Mouse (Mus musculus): Measurements from ENCODE around the gene Narfl.
A peak's percentile ranks its signal among the peaks of the same experiment; 100 is the strongest.

Narfl gene

DNA sequence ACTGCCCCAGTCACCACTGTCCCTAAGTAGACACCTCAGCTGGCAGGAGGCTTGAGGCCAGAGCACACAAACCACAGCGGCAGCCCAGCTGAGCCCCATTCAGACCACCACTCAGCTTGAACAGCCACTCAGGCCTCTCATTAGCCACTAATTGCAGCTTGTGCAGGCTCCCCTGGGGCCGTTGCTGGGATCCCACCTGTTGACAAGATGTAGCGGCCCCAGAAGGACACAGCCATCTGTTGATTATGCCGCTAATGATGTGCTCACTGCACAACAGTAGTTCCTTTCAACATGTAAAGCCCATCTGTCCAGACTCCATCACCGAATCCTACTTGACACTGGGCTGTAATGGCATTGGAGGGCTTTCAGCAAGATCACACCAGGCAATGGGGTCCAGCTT lies 7.7 kb upstream of the Narfl start:
- peak; percentile 97 for DNase-seq

DNA sequence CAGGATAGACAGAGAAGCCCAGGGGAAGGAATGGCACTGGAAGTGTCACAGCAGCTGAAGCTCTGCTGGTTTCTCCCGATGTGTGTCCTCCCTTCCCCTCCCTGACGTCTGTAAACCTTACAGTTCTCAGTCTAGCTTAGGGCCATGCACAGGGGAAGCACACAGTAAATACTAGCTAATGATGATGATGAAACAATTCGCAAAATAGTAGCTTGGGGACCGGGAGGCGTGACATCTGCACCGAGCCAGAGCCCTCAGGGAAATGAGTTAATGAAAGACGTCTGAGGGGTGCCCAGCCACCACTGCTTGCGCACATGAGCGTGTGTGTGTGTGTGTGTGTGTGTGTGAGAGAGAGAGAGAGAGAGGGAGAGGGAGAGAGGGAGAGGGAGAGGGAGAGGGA lies 4.2 kb upstream of the Narfl start:
- no peak for DNase-seq

DNA sequence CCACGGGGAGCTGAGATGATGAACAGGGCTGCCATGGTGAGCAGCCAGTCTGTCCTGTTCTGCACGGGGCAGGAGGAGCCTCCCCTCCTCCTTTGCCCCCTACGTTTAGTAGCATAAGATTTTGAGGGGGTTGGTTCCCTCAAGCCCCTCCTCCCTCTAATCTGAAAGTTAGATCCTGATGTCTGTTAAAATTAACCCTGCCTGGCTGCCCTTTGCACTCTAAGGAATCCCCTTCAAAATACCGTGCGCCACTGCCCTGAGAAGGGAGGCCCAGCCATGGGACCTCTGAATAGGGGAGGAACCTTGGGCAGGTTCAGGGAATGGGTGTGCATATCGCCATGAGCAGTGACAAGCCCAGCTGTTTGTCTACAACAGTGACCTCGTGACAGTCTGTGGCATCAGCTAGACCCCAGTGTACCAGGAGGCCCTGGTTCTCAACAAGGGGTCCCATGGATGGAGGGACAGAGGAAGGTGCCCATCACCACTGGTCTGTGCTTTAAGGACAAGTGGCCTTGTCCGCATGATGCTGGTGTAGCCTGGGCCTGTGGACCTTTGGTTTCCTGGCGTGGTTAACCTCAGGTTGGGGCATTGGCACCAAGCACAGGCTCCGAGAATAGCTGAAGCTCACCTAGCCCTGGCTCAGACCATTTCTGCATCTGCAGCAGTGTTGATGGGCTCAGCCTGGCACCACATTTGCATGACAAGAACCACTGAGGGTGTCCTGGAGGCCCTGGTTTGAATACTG lies 1.9 kb downstream of the Narfl start:
- DNase-seq: no peak

DNA sequence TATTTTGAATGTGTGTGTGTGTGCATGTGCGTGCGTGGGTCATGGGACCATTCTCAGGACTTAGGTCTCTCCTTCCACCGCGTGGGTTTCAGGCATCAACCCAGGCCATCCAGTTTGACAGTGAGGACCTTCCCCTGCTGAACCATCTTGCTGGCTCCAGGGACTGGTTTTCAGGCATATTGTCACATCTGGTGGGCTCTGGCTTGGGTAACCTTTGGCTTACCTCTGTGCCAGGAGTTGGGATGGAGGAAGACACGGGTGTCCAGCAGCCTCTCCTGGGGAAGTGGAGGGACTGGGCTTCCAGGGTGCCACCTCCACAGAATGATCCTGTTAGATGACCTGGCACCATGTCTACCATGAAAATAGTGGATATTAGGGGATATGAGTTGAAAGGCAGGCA lies 4.4 kb downstream of the Narfl start:
- DNase-seq: no peak

DNA sequence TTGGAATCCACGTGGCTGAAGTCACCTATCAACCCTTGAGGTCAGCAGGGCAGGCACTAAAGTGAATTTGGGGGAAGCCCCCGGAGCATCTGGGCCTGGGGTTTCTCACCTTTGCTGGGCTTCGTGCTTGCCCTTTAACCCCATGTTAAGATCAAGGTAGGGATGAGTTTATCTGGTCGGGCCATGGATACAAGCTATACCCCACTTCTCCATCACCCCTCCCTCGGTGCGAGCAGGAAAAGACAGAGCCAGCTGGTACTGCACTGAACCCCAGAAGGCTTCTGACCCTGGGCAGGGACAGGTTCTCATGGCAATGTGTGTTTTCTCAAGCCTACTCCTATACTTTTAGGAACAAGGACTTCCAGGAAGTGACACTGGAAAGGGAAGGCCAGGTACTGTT lies 7.8 kb downstream of the Narfl start:
- DNase-seq: no peak

DNA sequence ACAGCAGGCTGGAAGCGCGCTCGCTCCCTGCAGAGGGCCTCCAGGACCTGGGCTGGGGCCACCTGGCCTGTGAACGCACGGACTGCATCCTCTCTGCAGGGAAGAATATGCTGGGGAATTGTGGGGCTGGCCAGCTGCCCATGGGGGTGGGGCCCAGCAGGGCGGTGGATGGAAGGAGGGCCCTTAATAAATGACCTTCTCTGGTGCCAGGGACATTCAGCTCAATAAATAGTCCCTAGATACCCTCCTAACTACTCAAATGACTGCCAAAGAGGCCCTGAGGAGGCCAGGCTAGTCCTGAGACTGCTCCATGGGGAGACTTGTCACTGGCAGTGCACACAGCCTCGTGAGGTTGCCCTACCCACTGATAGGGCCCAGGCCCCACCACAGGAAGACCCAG lies 9.5 kb downstream of the Narfl start:
- DNase-seq: no peak

DNA sequence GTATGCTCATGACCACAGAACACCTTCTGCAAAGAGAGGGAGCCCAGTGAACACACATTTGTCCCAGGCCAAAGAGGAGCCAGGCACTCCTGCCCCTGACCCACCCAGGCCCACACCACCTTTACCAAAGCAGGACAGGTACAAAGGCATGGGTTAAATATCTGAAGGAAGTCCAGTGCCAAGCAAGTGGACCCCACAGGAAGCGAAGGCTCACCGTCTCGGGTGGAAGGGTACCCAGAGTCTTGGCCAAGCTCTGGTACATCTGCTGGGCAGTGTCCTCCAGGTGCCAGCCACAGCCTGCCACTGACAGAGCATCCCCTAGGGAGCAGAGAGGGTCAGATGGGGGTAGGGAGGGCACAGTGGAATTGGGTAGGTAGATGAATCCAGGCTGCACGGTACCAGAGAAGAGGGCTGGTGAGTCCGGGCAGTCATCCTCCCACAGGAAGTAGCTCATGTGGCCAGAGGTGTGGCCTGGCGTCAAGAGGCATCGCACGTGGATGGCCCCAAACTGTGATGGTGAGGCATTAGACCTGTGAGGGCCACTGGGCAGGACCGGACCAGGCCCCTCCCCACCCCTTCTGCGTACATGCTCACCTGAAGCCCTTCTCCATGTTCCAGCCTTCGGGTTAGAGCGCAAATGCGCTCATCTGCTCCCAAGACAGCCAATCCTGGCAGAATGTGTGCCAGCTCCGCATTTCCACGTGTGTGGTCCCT lies 10.4 kb downstream of the Narfl start:
- no peak for DNase-seq

DNA sequence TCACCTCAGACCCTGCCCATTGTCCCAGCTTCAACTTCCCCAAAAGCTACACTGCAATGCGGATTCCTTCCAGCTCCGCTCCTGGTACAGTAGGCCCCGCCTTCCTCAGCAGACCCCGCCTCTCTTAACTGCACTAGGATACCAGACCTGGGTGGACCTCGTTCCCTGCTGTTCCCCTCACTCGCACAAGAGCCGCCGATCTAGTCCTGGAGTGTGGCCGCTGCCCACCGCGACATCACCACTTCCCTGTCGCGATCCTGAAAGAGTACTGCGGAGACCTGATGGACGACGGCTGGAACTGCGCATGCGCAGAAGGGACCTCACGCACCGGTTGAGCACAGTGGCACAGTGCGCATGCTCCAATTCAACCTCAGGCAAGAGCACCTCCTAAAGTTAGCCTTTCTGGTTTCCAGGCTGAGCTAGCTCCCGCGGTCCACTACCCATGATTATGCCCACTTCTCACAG lies 11.7 kb downstream of the Narfl start, which contains the start of gene Haghl:
Gene Haghl (minus strand): TSS at position 393 of the 465 bp plus-strand sequence.
- peak; percentile 96 for DNase-seq

DNA sequence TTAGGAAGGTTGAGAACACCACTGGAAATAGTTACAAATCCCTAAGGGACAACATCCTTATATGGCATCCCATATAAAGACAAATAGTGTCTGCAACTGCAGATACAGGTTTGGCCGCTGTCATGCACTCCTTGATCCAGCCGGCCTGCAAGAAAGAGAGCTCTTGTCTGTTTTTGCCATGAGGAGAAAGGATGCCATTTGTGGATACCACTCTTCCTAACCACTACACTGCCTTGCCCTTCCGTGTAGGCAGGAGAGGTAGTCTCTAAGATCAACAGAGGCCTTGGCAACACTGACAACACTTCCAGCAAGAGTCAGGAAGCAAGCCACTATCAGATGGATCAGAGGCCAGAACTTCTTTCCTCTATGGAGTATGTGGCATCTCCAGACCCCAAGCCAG lies 12.7 kb downstream of the Narfl start, which contains the start of gene Ccdc78:
Gene Ccdc78 (plus strand): TSS at position 301 of the 400 bp plus-strand sequence.
- DNase-seq: no peak

DNA sequence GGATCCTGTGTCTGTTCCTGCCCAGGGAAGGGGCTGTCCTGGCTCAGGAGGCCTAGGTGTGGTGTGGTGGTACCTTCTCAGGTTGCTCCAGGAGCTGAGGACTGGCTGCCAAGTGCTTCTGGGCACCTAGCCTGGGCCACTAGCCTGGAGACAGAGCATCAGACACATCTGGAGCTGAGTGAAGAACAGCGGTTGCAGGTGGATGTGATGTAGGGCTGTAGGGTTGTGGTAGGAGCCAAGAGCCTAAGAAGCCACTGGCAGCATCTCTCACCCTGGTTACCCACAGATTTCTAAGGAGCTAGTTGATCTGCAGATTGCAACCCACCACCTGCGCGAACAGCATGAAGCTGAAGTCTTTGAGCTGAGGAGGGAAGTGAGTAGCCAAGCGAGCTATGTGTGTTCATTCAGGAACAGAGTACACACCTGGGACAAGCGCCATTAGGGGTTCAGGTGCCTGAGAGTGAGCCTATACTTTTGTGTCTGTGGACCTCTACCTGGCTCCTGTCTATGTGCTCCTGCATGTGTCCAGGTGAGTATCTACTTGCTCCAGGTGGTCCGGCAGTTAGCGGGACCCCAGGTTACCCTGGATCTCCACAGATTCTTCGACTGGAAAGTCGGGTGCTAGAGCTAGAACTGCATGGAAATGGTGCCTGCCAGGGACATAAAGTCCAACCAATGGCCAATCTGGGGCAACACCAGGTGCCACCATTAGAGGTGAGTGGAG lies 13.4 kb downstream of the Narfl start:
- no peak for DNase-seq

DNA sequence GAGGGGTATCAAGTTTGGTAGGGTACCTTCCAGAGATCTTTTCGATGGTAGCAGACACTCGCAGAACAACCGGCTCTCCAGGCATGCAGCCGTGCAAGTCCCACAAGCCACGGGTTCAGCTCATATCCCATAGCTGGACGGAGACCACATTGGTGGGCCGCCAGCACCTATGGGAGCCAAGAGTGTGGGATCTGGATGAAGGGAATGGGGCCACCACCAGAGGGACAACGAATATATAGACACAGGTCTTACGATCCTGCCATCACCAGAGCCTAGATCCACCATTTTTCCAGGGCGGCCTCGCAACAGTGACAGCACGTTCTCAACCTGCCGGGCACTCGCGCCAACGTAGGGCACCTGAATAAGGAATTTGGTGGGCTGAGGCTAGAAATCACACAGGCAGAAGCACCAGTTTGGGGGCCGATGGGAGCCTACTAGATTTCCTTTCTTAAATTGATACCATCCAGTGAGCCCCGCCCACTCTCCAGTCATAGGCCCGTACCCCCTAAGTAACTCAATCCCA lies 17.8 kb downstream of the Narfl start:
- DNase-seq: peak; percentile 41

DNA sequence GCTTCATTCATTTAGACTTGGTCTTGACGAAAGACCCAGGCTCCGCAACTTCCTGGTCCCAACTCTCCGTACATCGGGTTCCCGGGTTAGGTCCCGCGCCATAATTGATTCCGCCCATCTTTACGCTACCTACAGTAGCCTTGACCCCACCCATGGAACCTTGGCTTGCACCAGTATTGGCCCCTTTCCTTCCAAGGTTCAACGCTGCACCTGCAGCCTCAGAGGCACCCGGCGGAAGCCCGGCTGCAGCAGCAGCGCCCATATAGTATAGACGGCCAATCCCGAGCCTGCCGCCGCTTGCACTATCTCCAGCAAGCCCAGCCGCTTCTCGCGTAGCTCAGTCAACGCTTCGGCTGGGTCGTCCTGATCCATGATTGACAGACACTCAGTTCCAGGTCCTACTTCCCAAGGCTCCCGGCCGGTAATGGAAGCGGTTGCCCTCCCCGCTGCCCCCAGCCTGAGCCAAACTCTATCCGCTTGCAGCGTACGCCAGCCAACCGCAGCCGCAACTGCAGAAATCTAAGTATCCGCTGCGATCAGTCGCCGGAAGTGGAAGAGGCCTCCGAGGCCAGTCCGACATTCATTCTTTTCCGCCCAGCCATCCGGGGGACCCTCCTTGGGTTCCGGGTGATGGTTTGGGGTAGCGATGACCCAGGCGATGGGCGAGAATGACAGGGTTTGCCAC lies 18.4 kb downstream of the Narfl start:
- peak; percentile 93 for DNase-seq

DNA sequence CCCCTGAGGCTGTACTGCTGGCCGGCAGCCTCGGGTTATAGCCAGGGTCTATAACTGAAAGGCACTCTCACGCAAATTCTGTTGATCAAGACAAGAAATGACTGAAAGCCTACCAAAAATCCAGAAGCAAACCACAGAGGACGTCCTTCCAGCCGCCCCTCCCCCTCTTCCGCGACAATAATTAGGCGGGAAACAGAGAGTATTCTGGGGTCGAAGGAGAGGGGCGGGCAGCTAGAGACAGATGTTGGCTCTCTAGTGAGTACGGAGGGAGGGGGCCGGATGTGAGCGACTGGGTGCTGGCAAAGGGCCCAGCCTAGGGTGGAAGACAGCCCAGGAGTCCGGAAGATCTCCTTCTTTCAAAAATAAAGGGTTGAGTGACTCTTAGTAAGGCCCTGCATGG lies 19.0 kb downstream of the Narfl start, which contains the start of gene Fam173a:
Gene Fam173a (minus strand): TSS at position 287 of the 400 bp plus-strand sequence.
- DNase-seq: peak; percentile 92

DNA sequence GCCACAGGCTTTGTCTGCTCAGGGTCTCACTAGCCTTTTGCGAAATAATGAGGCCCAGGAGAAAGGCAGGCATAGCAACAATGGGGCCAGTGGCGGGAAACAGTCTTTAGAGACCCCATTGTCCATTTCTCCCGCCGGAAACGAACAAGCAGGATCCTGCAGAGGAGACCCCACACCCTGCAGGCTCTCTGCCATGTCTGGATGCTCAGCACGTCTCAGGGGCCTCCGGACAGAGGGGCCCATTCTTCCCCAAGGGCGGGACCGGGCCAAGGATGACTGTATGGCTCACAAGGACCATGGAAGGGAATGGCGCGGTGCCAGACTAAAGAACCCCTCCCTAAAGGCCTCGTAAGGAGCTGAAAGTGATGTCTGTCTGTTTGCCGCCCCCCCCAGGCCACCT lies 20.6 kb downstream of the Narfl start:
- peak; percentile 62 for DNase-seq

DNA sequence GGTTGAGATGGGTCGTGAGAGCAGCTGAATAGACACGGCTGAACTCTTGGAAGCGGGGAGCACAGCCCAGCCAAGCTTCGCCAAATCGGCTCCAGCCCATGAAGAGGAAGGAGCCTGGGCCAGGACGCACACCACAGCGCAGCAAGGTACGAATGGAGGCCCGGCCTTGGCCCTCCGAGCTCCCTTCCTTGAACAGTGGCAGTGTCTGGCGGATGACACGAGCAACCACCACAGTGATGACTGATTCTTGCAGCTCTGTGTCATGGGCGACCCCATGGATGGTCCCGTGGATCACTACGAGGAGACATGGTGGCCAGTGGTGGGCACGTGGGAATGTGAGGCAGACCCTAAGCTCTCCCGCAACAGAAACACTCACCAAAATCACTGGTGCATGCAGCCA lies 21.4 kb downstream of the Narfl start:
- no peak for DNase-seq

DNA sequence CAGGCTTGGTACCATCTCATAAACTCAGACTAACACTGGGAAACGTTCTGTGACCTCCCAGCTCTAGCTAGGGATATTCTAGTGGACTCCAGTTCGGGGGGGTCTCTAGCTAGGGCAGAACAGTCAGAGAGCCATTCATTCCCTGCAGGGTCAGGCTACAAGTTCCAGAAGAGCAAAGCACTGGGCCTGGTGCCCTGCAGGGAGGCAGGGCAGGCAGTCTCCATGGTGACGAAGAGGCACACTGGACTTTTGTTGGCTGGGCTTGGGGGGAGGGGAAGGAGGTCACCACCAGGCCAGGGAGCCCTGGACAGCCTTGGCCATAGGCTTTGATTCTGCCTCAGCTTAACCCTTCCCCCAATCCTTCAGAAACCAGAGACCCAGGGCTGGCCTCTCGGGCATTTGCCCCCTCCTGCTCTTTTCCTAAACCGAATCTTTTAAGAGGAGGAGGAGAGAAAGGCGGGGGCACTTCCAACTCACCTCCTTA lies 22.1 kb downstream of the Narfl start, which contains the start of gene AC134908.4:
Gene AC134908.4 (minus strand): TSS at position 51 of the 484 bp plus-strand sequence.
- peak; percentile 92 for DNase-seq

DNA sequence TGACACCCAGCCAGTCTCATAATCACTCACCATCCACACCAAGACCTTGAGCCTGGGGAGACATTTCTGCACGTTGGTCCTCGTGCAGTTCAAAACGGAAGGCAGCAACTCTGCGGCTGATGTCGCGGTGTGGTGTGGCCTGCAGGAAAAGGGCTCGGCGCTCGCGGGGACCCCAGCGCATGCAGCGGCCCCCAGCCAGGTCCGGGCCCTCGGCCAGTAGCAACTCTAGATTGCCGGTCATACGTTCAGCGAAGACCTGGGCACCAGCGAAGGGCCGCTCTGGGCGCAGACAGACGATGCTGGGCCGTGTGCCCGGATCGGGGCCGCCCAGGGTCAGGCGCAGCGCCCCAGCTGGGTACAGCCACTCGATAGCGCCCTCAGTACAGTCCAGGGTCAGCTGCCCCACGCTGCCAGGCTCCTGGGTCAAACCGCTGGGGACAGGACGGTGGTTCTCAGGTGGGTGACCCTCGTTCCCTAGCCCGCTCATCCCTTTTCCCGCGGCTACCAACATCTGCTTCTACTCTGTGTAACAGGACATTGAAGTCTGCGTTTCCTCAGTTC lies 22.7 kb downstream of the Narfl start:
- DNase-seq: no peak

DNA sequence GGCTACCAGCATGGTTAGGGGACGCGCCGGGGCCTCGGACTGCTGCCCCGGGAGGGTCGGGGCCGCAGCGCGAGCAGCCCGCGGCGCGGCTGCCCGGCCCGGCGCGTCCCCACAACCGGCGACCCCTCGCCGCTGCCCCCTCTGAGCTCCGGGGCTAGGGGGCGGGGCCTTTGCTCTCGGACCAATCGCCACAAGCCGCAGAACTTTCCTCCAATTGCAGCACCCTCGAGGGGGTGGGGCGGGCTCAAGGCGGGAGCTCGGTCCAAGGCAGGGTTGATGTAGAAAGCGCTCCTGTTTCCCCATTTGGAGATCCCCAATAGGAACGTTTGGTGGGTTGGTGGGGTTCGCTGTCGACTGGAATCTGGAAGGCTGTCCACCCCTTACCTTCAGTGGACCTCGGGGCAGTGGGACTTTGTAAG lies 23.4 kb downstream of the Narfl start, which contains the start of gene Metrn:
Gene Metrn (minus strand): TSS at position 186 of the 419 bp plus-strand sequence.
- peak; percentile 95 for DNase-seq

DNA sequence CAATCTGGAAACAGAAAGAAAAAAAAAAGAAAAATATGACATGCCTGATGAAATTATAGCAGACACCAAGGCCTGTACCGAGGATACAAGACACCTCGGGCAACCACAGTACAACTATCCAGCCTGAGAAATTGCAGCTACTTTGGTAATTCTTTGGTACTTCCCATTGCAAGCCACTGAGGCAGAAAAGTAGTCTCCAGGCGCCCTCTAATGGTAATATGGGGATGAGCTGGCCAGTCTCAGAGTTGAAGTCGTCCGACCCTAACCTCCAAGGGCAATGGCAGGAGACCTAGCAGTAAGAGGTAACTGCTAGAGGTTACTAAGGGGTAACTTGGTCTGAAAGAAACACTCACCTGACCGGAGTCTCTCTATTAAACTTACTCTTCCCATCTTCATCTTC lies 27.5 kb downstream of the Narfl start:
- peak; percentile 91 for DNase-seq

DNA sequence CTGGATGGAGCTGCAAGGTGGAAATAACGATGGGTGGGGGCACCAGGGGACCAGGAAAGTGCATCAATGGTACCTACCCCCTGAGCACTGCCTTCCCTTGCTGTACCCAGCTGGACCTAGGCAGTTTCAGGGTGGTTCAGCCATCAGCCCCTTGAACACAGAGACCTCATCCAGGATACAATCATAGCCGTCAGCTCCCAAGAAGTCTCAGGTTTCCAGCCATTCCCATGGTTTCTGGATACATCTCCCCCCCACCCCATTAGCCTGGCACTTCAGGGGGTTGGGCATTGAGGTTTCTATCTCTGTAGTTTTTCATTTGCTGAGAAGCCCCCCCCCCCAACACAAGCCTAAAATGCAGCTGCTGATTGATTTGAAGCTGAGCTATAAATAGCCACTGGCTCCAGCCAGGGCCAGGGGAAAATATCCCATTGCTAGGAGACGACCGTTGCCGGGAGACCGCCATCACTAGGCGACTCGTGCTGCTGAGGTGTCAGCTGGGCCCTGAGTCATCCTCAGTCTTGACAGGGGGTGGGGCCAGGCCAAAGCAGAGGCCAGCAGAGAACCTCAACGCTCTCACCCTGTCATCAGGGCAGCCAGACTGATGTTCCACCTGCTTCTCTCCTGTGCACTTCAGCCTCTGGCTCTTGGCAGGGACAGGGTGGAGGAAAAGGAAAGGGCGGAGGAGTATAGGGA lies 29.4 kb downstream of the Narfl start:
- DNase-seq: peak; percentile 96

DNA sequence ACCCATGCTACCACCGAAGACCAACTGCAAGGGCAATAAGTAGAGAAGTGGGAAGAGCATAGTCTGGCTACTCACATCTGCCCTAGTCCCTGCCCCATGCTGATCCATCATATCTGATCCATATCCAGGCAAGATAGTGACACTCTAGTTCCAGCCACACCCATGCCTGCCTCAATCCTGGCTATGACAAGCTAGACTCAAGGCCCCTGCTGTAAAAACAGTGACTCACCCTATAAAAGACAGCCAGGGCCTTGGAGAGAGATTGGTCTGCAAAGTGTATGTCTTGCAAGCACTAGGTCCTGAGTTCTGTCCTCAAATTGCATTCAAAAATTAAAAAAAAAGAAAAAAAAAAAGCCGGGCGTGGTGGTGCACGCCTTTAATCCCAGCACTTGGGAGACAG lies 32.9 kb downstream of the Narfl start:
- no peak for DNase-seq
